Mouse (Mus musculus): ENCODE results near the gene Inpp5b. TPM values are rescaled to one million over a fixed set of nuclear protein-coding genes. Genes with fewer than 3 reads are reported as not detected.
"Not testable (repeated sequence)": the region's sequence is repeated elsewhere in the genome, so short reads cannot be mapped to it uniquely, and the experiment has no call there.

The Inpp5b gene
- total and polyA plus RNA-seq, 3 experiments = 48.3 to 127 (median 119) TPM

- Histone ChIP-seq H3K4me1 (ENCODE audit: insufficient read depth, low read depth, low read length) (peaks cover 86% of the 10 kb centered on the region), H3K9me3 (replicated peaks) (peaks cover 4% of the 10 kb centered on the region; the same call in 1 of the 2 replicates), H3K36me3 (replicated peaks) (peaks cover 54% of the 10 kb centered on the region), H3K4me3 (ENCODE audit: low read depth, low read length) (peak overlapping the region; percentile 68; the same call in 1 of the 2 replicates), H3K27me3 (ENCODE audit: insufficient read depth, low read length) (no peaks in the 10 kb centered on the region)
- no peak for ATAC-seq (ENCODE audit: extremely low read depth, insufficient number of reproducible peaks, low FRiP score, poor library complexity, severe bottlenecking)
- DNase-seq (ENCODE audit: low spot score) = no peak
- TF ChIP-seq GATA2 (IDR thresholded peaks at IDR 0.05; ENCODE audit: borderline replicate concordance, low read depth, low read length) (no peak), GATA1 (IDR thresholded peaks at IDR 0.05; ENCODE audit: borderline replicate concordance, low read length) (no peak), TAL1 (conservative IDR thresholded peaks at IDR 0.05; ENCODE audit: low read depth, low read length) (no peak), CTCF (IDR thresholded peaks at IDR 0.05; ENCODE audit: low read depth, low read length) (no peak), POLR2AphosphoS5 (IDR thresholded peaks at IDR 0.05; ENCODE audit: insufficient replicate concordance, low read depth, low read length) (no peak)
Measured at GRCm38 (mm10) chr4:124703881-124704796, 37.5 kb upstream of the Inpp5b start.

GRCm38 (mm10) chr4:124704797-124705474 is 36.7 kb upstream of the Inpp5b start:
- no peak for DNase-seq (ENCODE audit: low spot score)
- Histone ChIP-seq H3K4me3 (ENCODE audit: low read depth, low read length) (peak overlapping the region; percentile 31; the same call in 1 of the 2 replicates), H3K27me3 (ENCODE audit: insufficient read depth, low read length) (no peaks in the 10 kb centered on the region), H3K36me3 (replicated peaks) (peaks cover 55% of the 10 kb centered on the region), H3K9me3 (replicated peaks) (peaks cover 4% of the 10 kb centered on the region; the same call in 1 of the 2 replicates), H3K4me1 (ENCODE audit: insufficient read depth, low read depth, low read length) (peaks cover 86% of the 10 kb centered on the region)
- ATAC-seq (ENCODE audit: extremely low read depth, insufficient number of reproducible peaks, low FRiP score, poor library complexity, severe bottlenecking) = no peak
- no peak for TF ChIP-seq GATA1 (IDR thresholded peaks at IDR 0.05; ENCODE audit: borderline replicate concordance, low read length)
- TF ChIP-seq POLR2AphosphoS5 (IDR thresholded peaks at IDR 0.05; ENCODE audit: insufficient replicate concordance, low read depth, low read length) = no peak
- TF ChIP-seq GATA2 (IDR thresholded peaks at IDR 0.05; ENCODE audit: borderline replicate concordance, low read depth, low read length) = no peak
- no peak for TF ChIP-seq CTCF (IDR thresholded peaks at IDR 0.05; ENCODE audit: low read depth, low read length)
- TF ChIP-seq TAL1 (conservative IDR thresholded peaks at IDR 0.05; ENCODE audit: low read depth, low read length) = no peak

- H3K4me1 ChIP-seq (ENCODE audit: insufficient read depth, low read depth, low read length) = peaks cover 89% of the 10 kb centered on the region
Measured at GRCm38 (mm10) chr4:124705661-124706269, 35.9 kb upstream of the Inpp5b start.

GRCm38 (mm10) chr4:124707381-124708199 is 34.1 kb upstream of the Inpp5b start:
- peaks cover 57% of the 10 kb centered on the region for H3K36me3 ChIP-seq (replicated peaks)
- H3K4me3 ChIP-seq (ENCODE audit: low read depth, low read length) = peak overlapping the region; percentile 23; the same call in 1 of the 2 replicates
- not testable (repeated sequence) for DNase-seq (ENCODE audit: low spot score); H3K9me3 ChIP-seq (replicated peaks); H3K27me3 ChIP-seq (ENCODE audit: insufficient read depth, low read length); ATAC-seq (ENCODE audit: extremely low read depth, insufficient number of reproducible peaks, low FRiP score, poor library complexity, severe bottlenecking)
- H3K4me1 ChIP-seq (ENCODE audit: insufficient read depth, low read depth, low read length) = peaks cover 78% of the 10 kb centered on the region

More at GRCm38 (mm10) chr4:124705661-124706269, 35.9 kb upstream of the Inpp5b start:
- H3K36me3 ChIP-seq (replicated peaks) = peaks cover 58% of the 10 kb centered on the region
- no peak overlapping the region; the same call in 1 of the 2 replicates for H3K4me3 ChIP-seq (ENCODE audit: low read depth, low read length)
- DNase-seq (ENCODE audit: low spot score) = no peak
- H3K27me3 ChIP-seq (ENCODE audit: insufficient read depth, low read length) = no peaks in the 10 kb centered on the region
- TF ChIP-seq GATA1 (IDR thresholded peaks at IDR 0.05; ENCODE audit: borderline replicate concordance, low read length) (no peak), CTCF (IDR thresholded peaks at IDR 0.05; ENCODE audit: low read depth, low read length) (no peak), TAL1 (conservative IDR thresholded peaks at IDR 0.05; ENCODE audit: low read depth, low read length) (no peak), POLR2AphosphoS5 (IDR thresholded peaks at IDR 0.05; ENCODE audit: insufficient replicate concordance, low read depth, low read length) (no peak), GATA2 (IDR thresholded peaks at IDR 0.05; ENCODE audit: borderline replicate concordance, low read depth, low read length) (no peak)
- H3K9me3 ChIP-seq (replicated peaks) = peaks cover 4% of the 10 kb centered on the region; the same call in 1 of the 2 replicates
- no peak for ATAC-seq (ENCODE audit: extremely low read depth, insufficient number of reproducible peaks, low FRiP score, poor library complexity, severe bottlenecking)

GRCm38 (mm10) chr4:124708200-124708517 is 33.5 kb upstream of the Inpp5b start:
- H3K27me3 ChIP-seq (ENCODE audit: insufficient read depth, low read length); DNase-seq (ENCODE audit: low spot score); H3K9me3 ChIP-seq (replicated peaks); ATAC-seq (ENCODE audit: extremely low read depth, insufficient number of reproducible peaks, low FRiP score, poor library complexity, severe bottlenecking): not testable (repeated sequence)
- peaks cover 75% of the 10 kb centered on the region for H3K4me1 ChIP-seq (ENCODE audit: insufficient read depth, low read depth, low read length)
- H3K4me3 ChIP-seq (ENCODE audit: low read depth, low read length) = peak overlapping the region; percentile 71; the same call in 1 of the 2 replicates
- peaks cover 57% of the 10 kb centered on the region for H3K36me3 ChIP-seq (replicated peaks)
